Mouse (Mus musculus) frontal cortex, adult 2 months (tissue): ENCODE results near the gene Herc1. TPM values are rescaled to one million over a fixed set of nuclear protein-coding genes. Genes with fewer than 3 reads are reported as not detected.

Source experiments
- DNase-seq, 2 experiments: peaks; one replicate each; pipeline ENCODE4 v3.0.0; 2022; ENCODE audit warnings: low spot score in 1 of 2; ENCODE audit errors: extremely low spot score in 1 of 2
- polyA plus RNA-seq: library from polyadenylated mRNA; depleted of rRNA; stranded (reverse); fragments of >200 nt; gene quantifications from 2 replicates; pipeline ENCODE4 v1.2.3, GENCODE M21; 2012; rRNA removed

The Herc1 gene
- polyA plus RNA-seq, 1 experiment: 68.6 TPM

DNA sequence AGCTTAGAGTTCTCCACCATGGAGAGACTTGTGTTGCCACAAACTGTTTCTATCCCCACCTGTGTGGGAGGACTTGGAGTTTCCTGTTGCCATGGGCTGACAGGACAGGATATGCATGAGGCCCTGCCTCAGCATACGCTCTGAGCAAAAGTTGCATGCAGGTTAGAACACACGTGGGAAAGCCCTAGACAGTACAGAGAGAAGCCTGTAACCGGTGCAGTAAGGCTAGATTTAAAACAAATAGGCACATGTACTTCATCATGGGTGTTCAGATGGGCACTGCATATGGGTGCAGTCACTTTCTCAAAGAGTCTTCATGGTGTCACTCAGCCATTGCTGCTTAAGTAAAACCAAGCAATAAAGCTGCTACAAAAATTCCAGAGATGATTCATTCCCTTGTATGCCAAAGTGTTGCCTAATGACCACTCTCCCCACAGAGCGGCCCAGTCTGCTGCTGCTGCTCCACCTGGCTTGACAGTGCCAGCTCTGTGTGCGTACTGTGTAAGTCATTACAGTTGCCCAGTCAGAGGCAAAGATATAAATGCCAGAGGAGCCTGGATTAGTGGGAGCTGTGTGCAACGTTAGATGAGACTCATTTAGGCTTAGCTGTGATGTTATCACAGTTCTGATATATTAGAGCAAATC is 166.2 kb downstream of the Herc1 start:
- no peak for DNase-seq

DNA sequence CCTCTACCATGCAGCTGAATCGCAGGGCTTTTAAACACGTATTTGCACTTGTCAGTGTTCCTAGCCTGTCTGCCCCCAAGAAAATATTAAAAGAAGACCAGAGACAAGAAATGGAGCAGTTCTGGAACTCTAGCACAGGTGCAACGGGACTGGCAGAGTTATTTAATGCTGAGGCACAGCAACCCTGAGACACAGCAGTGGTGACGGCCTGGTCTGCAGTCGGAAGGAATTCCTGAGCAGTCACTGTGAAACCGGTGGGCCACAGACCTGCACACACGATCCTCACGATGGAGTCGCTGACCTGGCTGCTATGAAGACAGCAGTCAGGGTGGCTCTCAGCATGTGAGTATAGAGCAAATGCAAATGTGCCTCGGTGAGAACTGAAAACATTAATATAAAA is 167.5 kb downstream of the Herc1 start:
- DNase-seq: no peak

DNA sequence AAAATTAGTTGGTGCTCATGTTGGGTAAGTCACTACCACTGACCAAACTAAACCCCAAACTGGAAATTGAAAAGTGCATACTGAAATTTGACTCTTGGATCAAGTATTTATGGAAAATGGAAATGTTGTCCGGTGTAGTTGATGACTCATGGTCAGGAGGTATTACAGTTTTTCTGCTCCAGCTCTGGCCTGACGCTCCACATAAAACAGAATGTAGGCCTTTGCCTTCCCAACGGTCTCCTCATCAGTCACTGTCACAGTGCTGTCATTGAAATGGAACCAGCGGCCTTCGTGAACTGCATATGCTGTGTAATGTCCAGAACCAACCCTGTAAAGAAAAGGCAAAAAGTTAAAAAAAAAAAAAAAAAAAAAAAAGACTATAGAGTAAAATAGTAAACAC is 168.0 kb downstream of the Herc1 start:
- no peak for DNase-seq

DNA sequence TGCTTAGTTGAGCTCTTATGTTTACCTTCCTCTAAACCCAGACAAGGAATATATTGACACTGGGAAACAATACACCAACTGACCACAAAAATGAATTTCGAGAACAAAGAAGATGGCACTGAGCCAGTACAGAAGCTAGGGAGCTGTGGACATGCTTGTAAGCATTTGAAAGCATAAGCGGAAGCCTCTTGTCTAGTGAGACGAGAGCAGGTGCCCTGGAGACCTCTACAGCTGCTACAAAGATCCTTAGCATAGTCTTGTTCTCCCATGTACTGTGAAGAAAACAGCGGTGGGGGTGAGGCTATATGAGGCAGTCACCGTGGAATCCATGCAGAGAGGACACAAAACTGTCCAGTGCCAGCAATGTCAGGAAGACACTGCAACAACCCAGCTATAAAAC is 168.7 kb downstream of the Herc1 start:
- DNase-seq: no peak

DNA sequence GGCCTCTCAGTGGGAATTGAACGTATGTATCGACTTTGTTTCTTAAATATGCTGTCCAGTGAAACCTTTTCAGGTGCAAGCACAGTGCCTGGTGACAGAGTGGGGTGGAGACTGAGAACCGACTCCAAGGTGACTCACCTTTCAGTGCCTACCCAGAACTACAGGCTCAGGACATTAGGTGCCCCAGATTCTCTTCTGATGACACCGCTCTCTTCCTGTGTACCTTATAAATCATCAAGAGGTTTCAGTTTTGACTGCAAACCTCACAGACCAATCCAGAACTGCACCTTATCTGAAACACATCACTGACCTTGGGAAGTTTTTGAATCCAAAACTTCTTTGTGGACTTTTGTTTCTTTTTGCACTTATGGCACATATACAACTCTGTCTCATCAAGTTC is 170.0 kb downstream of the Herc1 start:
- DNase-seq: no peak

DNA sequence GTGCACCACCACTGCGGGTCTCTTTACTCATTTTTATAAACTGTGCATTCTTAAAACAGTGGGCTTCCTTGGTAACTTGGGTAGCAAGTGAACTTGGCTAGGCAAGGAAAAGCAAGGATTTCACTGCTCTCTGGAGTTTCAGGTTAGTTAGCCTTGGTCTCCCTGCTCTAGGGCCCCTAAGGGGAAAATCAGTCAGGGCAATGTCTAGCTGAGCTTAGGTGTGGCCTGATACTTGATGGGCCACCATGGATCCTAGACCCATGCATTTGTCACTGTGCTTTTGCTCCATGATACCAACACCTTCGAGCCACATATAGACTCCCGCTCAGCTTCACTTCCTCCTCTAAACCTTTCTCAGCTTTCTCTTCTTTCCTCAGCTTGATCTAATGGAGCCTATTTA is 171.3 kb downstream of the Herc1 start:
- DNase-seq: no peak

DNA sequence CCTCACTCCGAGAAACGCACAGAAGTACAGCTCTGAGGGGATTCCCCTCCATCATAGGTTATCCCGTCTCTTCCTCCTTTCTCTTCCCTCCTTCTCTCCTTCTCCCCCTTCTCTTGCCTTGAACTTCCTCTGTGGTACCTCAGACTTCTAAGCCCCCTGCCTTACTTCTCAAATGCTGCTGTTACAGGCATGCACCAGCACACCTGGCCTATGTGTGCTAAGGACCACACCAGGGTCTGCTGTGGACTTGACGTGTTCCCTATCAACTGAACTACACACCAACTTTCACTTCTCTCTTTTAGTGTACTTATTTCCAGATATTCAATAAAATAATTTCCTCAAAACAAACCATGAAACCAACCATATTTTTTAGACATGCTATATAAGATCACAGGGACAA is 192.5 kb downstream of the Herc1 start:
- no peak for DNase-seq

Other genes with a start within 250 kb of the Herc1 start
- gene Snx1, start 223.9 kb upstream of the Herc1 start, polyA plus RNA-seq: 89.1 and 93.5 TPM in 2 replicates
- 29.4 and 31.7 TPM in 2 replicates for gene Ciao2a, start 223.8 kb upstream of the Herc1 start, polyA plus RNA-seq
- gene Dapk2, start 192.2 kb upstream of the Herc1 start, polyA plus RNA-seq: 2.1 and 3.8 TPM in 2 replicates
- gene Fbxl22, start 164.1 kb downstream of the Herc1 start, polyA plus RNA-seq: 0.69 and 0.70 TPM in 2 replicates
- gene Usp3, start 242.7 kb downstream of the Herc1 start, polyA plus RNA-seq: 38.5 and 41.2 TPM in 2 replicates